Mouse (Mus musculus): ENCODE data around the gene Katnb1. TPM values are rescaled to one million over a fixed set of nuclear protein-coding genes. Genes with fewer than 3 reads are reported as not detected.

Gene Katnb1
- polyA plus RNA-seq, 2 experiments: 21.6 to 31.6 TPM

GRCm38 (mm10) chr8:95142985-95143804 is 62.2 kb downstream of the Katnb1 start:
- Histone ChIP-seq H3K4me2 (replicated peaks; ENCODE audit: low read depth, low read length, severe bottlenecking) (peak overlapping the region; percentile 95), H3K4me3 (replicated peaks; ENCODE audit: low read length) (peak overlapping the region; percentile 66), H3K9me3 (ENCODE audit: control insufficient read depth, low read length) (no peaks in the 10 kb centered on the region), H3K9ac (ENCODE audit: low read depth, low read length, severe bottlenecking) (peak overlapping the region; percentile 83), H3K36me3 (ENCODE audit: control insufficient read depth, insufficient read depth, low read length) (no peaks in the 10 kb centered on the region), H3K4me1 (ENCODE audit: control insufficient read depth, insufficient read depth, low read length) (peaks cover 22% of the 10 kb centered on the region), H3K27ac (replicated peaks; ENCODE audit: low read depth, low read length) (peak overlapping the region; percentile 65), H3K27me3 (ENCODE audit: control insufficient read depth, insufficient read depth, low read length) (no peaks in the 10 kb centered on the region)
- WGBS: 11% methylated on average over 17 of the region's 17 CpGs
- TF ChIP-seq POLR2A (IDR thresholded peaks at IDR 0.05; ENCODE audit: borderline replicate concordance, extremely low read depth, insufficient read depth, insufficient read length): no peak
- DNase-seq (ENCODE audit: low spot score): no peak
- ATAC-seq (ENCODE audit: low FRiP score, low read depth): no peak

DNA sequence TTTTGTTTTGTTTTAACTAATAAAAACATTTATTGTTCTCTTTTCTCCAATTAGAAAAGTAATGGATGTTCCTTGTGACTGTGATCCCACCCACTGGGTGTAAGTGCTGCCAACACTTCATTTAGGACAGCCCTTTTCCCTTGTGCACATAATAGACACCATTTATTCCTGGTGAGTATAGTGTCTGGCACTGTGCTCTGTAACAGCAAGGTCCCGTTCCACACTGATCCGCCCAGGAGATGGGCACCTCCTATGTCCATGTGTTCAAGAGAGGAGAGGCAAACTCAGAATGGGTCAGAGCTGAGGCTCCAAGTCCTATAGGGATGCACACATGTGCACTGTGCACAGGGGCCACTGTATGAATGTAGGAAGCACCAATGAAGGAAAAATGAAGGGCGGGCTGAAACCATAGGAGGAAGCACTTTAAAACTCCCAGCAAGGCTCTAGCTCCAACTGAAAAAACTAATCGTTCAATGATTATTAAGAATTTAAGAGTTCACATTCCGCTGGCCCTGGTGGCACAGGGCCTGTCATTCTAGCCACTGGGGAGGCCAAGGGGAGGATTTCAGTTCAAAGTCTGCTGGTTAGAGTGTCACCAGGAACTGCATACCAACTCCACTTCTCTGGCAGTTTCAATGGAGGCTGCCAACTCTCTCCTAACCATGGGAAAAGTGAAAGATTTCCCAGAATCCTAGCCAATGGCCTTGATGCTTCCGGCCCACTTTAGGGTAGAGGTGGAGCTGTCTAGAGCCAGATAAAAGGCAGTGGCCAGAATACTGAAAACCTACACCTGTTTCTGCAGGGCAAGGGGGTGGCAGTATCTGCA is 63.0 kb downstream of the Katnb1 start:
- Histone ChIP-seq H3K4me3 (replicated peaks; ENCODE audit: low read length) (no peak overlapping the region), H3K9ac (ENCODE audit: low read depth, low read length, severe bottlenecking) (no peak overlapping the region), H3K27me3 (ENCODE audit: control insufficient read depth, insufficient read depth, low read length) (no peaks in the 10 kb centered on the region), H3K4me2 (replicated peaks; ENCODE audit: low read depth, low read length, severe bottlenecking) (no peak overlapping the region), H3K27ac (replicated peaks; ENCODE audit: low read depth, low read length) (no peak overlapping the region; the same call in 1 of the 2 replicates), H3K9me3 (ENCODE audit: control insufficient read depth, low read length) (no peaks in the 10 kb centered on the region), H3K36me3 (ENCODE audit: control insufficient read depth, insufficient read depth, low read length) (no peaks in the 10 kb centered on the region), H3K4me1 (ENCODE audit: control insufficient read depth, insufficient read depth, low read length) (peaks cover 16% of the 10 kb centered on the region)
- no peak for DNase-seq (ENCODE audit: low spot score)
- ATAC-seq (ENCODE audit: low FRiP score, low read depth): no peak
- no peak for TF ChIP-seq POLR2A (IDR thresholded peaks at IDR 0.05; ENCODE audit: borderline replicate concordance, extremely low read depth, insufficient read depth, insufficient read length)
- WGBS: 76% methylated on average over 6 of the region's 6 CpGs

DNA sequence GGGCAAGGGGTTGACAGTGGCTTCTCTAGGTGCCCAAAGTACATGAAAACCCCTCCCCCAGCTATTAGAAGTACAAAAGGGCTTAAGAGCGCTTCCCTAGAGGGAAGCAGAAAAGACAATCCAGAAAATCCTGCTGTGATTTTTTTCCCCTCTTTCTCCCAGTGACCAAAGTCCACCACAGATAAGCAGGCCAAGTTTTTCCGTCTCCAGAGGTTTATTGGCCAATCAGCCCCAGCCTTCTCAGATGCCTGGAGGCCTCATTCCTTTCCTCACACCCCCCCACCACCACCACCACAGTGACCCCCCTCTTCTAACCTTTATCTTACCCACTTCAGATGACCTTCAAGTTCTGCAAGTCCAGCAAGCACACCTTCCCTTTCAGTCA is 63.6 kb downstream of the Katnb1 start:
- H3K4me2 ChIP-seq (replicated peaks; ENCODE audit: low read depth, low read length, severe bottlenecking): no peak overlapping the region
- H3K4me1 ChIP-seq (ENCODE audit: control insufficient read depth, insufficient read depth, low read length): peaks cover 16% of the 10 kb centered on the region
- H3K9me3 ChIP-seq (ENCODE audit: control insufficient read depth, low read length): no peaks in the 10 kb centered on the region
- 79% methylated on average over 2 of the region's 2 CpGs for WGBS
- H3K4me3 ChIP-seq (replicated peaks; ENCODE audit: low read length): no peak overlapping the region
- ATAC-seq (ENCODE audit: low FRiP score, low read depth): no peak
- no peak overlapping the region for H3K9ac ChIP-seq (ENCODE audit: low read depth, low read length, severe bottlenecking)
- H3K36me3 ChIP-seq (ENCODE audit: control insufficient read depth, insufficient read depth, low read length): no peaks in the 10 kb centered on the region
- no peak overlapping the region for H3K27ac ChIP-seq (replicated peaks; ENCODE audit: low read depth, low read length)
- no peaks in the 10 kb centered on the region for H3K27me3 ChIP-seq (ENCODE audit: control insufficient read depth, insufficient read depth, low read length)
- no peak for TF ChIP-seq POLR2A (IDR thresholded peaks at IDR 0.05; ENCODE audit: borderline replicate concordance, extremely low read depth, insufficient read depth, insufficient read length)
- DNase-seq (ENCODE audit: low spot score): no peak

DNA sequence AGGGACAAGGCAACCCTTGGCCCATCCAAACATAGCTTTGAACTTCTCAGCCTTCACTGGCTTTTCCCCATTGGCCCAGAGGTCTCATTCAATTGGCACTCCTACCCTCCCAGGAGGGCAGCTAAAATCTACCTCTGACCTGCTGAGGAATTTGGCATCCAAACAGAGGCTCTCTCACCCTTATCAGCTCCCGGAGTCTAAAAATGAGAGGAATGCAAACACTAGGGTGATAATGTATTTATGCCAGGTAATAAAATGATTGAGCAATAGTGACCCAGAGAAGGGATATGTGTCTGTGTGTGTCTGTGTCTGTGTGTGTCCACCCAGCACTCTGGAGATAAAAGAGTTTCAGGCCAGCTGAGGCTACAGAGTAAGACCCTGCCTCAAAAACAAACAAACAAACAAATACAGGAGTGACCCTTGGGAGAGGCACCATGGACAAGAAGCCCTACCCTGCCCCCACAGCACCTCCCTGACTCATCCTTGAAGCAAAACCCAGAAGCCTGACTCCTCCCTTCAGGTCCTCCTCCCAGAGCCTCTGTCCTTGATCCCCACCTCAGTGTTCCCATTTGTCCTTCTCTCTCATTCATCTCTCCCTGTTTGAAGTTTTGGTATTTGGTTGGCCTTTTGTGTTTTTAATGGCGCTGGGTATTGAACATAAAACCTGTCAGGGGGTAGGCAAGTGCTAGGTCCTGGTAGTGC is 65.2 kb downstream of the Katnb1 start:
- H3K27ac ChIP-seq (replicated peaks; ENCODE audit: low read depth, low read length): no peak overlapping the region
- peaks cover 16% of the 10 kb centered on the region for H3K4me1 ChIP-seq (ENCODE audit: control insufficient read depth, insufficient read depth, low read length)
- WGBS: 56% methylated on average over 2 of the region's 2 CpGs
- no peaks in the 10 kb centered on the region for H3K36me3 ChIP-seq (ENCODE audit: control insufficient read depth, insufficient read depth, low read length)
- ATAC-seq (ENCODE audit: low FRiP score, low read depth) (no peak), DNase-seq (ENCODE audit: low spot score) (no peak)
- no peak overlapping the region for H3K9ac ChIP-seq (ENCODE audit: low read depth, low read length, severe bottlenecking)
- TF ChIP-seq POLR2A (IDR thresholded peaks at IDR 0.05; ENCODE audit: borderline replicate concordance, extremely low read depth, insufficient read depth, insufficient read length): no peak
- H3K9me3 ChIP-seq (ENCODE audit: control insufficient read depth, low read length): no peaks in the 10 kb centered on the region
- H3K4me3 ChIP-seq (replicated peaks; ENCODE audit: low read length): no peak overlapping the region
- H3K4me2 ChIP-seq (replicated peaks; ENCODE audit: low read depth, low read length, severe bottlenecking): no peak overlapping the region
- no peaks in the 10 kb centered on the region for H3K27me3 ChIP-seq (ENCODE audit: control insufficient read depth, insufficient read depth, low read length)

- no peak for DNase-seq (ENCODE audit: low spot score)
- Histone ChIP-seq H3K9me3 (ENCODE audit: control insufficient read depth, low read length) (no peaks in the 10 kb centered on the region), H3K9ac (ENCODE audit: low read depth, low read length, severe bottlenecking) (no peak overlapping the region), H3K4me2 (replicated peaks; ENCODE audit: low read depth, low read length, severe bottlenecking) (no peak overlapping the region), H3K36me3 (ENCODE audit: control insufficient read depth, insufficient read depth, low read length) (no peaks in the 10 kb centered on the region), H3K27me3 (ENCODE audit: control insufficient read depth, insufficient read depth, low read length) (no peaks in the 10 kb centered on the region), H3K4me1 (ENCODE audit: control insufficient read depth, insufficient read depth, low read length) (peaks cover 11% of the 10 kb centered on the region), H3K4me3 (replicated peaks; ENCODE audit: low read length) (no peak overlapping the region), H3K27ac (replicated peaks; ENCODE audit: low read depth, low read length) (no peak overlapping the region)
- TF ChIP-seq POLR2A (IDR thresholded peaks at IDR 0.05; ENCODE audit: borderline replicate concordance, extremely low read depth, insufficient read depth, insufficient read length): no peak
- WGBS: 88% methylated on average over 5 of the region's 5 CpGs
- ATAC-seq (ENCODE audit: low FRiP score, low read depth): no peak
Observed at GRCm38 (mm10) chr8:95146846-95147245, 65.9 kb downstream of the Katnb1 start.

Measured in limb, embryonic 14.5 days (tissue).